Mouse (Mus musculus) spleen, postnatal 10 days (tissue): ENCODE results near the gene Skint8.
"Not testable (repeated sequence)": the region's sequence is repeated elsewhere in the genome, so short reads cannot be mapped to it uniquely, and the experiment has no call there.

Experiments
- DNase-seq, 2 experiments: peaks; one replicate each; pipeline ENCODE4 v3.0.0; 2021 to 2022; ENCODE audit warnings: low spot score in 2 of 2

The Skint8 gene

GRCm38 (mm10) chr4:111919092-111919491 is at the start of gene Skint8:
Gene Skint8 (plus strand): TSS chr4:111919392.
- DNase-seq: no peak

- no peak for DNase-seq
Measured at GRCm38 (mm10) chr4:111880112-111880875, 38.9 kb upstream of the Skint8 start.

GRCm38 (mm10) chr4:111883543-111883942 is 35.6 kb upstream of the Skint8 start:
- no peak for DNase-seq

GRCm38 (mm10) chr4:111886018-111886417 is 33.2 kb upstream of the Skint8 start:
- DNase-seq: peak; percentile 13 to 65

- DNase-seq: peak; percentile 29 to 63
Measured at GRCm38 (mm10) chr4:111886607-111887006, 32.6 kb upstream of the Skint8 start.

DNA sequence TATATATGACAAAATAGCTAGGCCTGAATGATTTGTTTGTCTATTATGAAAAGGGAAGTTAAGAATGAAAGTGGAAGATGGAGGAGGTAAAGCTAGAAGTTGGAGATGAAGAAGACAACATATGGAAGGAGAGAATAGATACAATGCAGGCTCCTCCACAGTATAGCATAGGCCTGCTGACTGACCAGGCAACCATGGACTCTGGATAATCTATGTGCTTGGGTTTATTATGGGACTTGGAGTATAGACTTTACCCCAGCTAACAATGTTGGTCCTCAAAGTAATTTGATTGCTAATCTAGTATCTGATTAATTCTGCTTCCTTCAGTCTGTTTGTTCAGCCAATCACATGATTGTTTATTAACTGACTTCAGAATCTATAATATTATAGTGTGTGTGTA is 27.1 kb upstream of the Skint8 start:
- DNase-seq: no peak

DNA sequence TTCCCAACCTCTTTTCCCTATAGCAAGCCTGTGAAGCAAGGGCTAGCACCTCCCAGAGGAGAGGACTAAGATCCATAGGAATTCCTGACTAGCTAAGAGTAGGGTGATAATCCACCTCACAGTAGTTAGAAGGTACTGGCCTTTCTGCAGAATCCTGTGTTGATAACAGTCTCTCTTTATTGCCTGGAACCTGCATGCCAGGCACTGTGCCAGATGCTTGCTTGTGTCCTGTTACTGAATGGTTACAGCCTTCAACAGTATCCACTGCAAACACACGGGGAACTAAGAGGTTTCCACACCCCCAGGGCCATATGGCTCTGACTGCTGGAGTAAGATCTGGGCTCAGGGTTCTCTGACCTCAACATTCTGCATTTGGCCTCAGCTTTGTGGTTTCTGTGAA is 21.4 kb upstream of the Skint8 start:
- no peak for DNase-seq

DNA sequence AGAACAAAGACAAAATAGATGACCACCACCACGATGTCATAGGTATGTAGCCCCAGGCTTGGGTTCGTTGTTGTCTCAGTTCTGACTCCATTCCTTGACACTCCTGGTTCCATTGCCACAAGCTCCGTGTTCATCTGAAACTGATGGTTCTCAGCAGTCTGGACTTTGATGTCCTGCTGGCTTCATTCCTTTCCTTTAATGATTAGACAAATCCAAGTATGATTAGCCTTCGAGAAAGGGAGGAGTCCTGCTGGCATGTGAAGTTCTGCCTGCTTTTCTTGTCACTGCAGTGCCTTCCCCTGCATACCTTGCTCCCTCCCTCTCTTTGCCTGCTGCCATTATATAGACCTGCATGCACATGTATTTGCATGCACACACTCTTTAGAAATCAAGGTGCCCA is 20.6 kb upstream of the Skint8 start:
- no peak for DNase-seq

GRCm38 (mm10) chr4:111900491-111900890 is 18.7 kb upstream of the Skint8 start:
- not testable (repeated sequence) for DNase-seq

DNA sequence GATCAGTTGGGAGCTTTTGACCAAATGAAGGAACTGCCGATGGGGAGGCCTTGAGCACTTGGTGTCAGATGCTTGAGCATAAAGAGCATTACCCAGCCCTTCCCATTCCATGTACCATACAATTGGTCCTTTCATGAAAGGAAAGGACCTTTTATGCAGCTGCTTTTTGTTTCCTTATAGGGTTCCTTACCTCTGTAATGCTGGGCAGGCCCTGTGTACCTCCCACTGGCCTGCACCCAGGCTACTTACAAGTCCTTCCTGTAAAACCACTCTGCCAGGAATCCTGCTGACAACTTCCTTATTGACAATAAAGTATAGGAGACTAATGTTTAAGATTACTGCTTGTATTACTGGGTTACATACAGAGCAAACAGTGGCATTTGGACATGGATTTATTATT is 17.7 kb upstream of the Skint8 start:
- no peak for DNase-seq

DNA sequence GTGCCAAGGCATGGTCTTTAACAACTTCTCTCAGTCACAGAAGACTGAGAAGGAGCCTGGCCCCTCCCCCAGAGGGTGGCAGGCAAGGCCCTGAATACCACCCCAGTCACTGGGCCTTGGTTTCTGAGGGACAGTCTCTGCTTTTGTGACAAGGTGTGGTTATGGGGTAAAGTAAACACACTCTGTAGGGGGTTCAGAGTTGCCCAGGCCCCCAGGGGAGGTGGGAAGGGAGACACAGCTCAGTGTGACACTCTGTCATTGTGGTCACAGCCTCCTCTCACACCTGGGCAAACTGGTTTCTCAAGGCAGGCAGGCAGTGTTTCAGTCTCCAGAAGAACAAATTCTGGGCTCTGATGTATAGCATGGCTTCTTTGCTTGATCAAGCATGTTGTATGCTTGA is 16.4 kb upstream of the Skint8 start, which contains the start of gene Slc5a9:
Gene Slc5a9 (minus strand): TSS at position 144 of the 400 bp plus-strand sequence.
- DNase-seq: no peak

- DNase-seq: no peak
Measured at GRCm38 (mm10) chr4:111907926-111908325, 11.3 kb upstream of the Skint8 start.

- no peak for DNase-seq
Measured at GRCm38 (mm10) chr4:111961309-111961708, 42.1 kb downstream of the Skint8 start.

GRCm38 (mm10) chr4:111963241-111963640 is 44.0 kb downstream of the Skint8 start:
- DNase-seq: not testable (repeated sequence)

DNA sequence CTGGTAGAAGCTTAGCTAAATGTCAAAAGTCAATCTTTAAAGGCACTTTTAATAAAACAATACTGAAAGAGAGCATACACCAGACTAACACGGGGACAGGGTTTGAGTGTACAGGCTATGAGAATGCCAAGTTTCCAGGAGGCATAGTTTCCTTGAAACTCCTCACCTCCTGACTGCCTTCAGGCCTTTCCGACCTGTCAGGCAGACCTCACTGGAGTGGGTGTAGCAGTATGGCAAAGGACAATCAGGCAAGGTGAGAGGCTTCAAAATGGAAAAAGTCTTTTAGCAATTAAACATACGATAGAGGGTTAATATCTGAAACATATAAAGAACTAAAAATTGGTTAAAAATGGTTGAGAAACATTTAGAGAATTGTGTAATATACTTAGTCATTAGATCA is 44.5 kb downstream of the Skint8 start:
- DNase-seq: no peak

GRCm38 (mm10) chr4:111972623-111973022 is 53.4 kb downstream of the Skint8 start, which contains the start of gene Skint7:
Gene Skint7 (plus strand): TSS chr4:111972923.
- DNase-seq: no peak
